Mouse (Mus musculus): Measurements from ENCODE around the gene Bdh2. TPM values are rescaled to one million over a fixed set of nuclear protein-coding genes. Genes with fewer than 3 reads are reported as not detected.

Bdh2 gene
- total and polyA plus RNA-seq, 2 experiments from 2014 or later = 3.1 to 8.3 TPM

DNA sequence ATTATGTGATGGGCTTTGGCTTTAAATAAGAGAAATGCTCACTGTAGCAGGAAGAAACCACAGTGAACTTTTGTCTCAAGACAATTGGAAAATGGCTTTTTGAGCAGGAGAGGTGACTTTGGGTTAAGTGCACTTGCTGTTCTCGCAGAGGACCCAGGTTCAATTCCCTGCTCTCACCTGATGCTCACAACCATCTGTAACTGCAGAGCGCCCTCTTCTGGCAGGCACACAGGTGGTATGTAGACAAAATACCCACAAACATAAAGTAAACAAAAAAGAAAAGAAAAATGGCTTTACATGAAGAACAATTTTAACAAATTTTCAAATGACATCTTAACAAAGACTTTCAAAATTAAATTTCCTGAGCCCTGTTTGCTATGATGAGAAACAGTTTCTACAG is 46.6 kb downstream of the Bdh2 start:
- 59% methylated on average over 2 of the region's 2 CpGs for WGBS
- Histone ChIP-seq H3K4me3 (ENCODE audit: low read length) (no peak overlapping the region), H3K9ac (replicated peaks; ENCODE audit: low read length) (no peak overlapping the region), H3K9me3 (ENCODE audit: low read length) (no peaks in the 10 kb centered on the region), H3K4me1 (ENCODE audit: insufficient read depth, low read length) (no peaks in the 10 kb centered on the region), H3K4me2 (ENCODE audit: low read depth, low read length) (no peak overlapping the region), H3K27ac (no peak overlapping the region), H3K36me3 (ENCODE audit: insufficient read depth, low read length) (no peaks in the 10 kb centered on the region), H3K27me3 (ENCODE audit: insufficient read depth, low read length) (no peaks in the 10 kb centered on the region)
- DNase-seq (ENCODE audit: low spot score) (no peak), ATAC-seq (no peak)
- 0 out of 2 replicates have a peak, but pooled peaks have one; percentile 19 for TF ChIP-seq CTCF (IDR thresholded peaks at IDR 0.05; ENCODE audit: low read depth)

DNA sequence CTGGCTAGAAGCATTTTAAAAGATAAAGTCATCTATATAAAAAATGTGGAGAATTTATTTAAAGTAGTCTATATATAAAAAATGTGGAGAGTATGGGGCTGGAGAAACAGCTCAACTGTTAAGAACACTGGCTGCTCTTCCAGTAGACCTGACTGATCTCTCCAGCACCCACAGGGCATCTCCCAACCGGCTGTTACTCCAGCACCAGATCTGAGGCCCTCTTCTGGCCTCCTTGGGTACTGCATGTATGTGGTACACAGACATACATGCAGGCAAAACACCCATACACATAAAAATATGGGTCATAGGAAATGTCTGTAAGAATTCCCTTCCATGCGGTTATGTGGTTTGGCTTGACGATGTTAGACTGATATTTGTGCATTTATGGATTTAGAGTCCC is 47.5 kb downstream of the Bdh2 start:
- no peak overlapping the region for H3K4me2 ChIP-seq (ENCODE audit: low read depth, low read length)
- 45% methylated on average over 3 of the region's 3 CpGs for WGBS

DNA sequence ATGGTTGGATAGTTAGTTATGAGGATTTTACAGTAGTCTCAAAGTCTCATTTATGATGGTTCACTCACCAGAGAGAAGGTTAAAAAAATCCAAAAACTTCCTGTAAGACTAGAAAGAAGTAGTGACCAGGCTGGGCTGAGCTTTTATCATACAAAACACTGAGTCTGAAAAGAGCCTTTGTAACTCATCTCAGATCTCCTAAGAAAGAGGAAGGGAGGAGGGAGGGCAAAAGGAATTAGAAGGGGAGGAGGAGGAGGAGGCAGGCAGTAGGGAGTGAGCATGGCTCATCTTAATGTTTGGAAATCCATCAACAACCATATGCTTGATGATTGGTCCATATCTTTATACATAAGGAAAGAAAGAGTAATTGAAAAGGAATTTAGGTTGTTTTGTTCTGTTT is 51.7 kb downstream of the Bdh2 start:
- no peak overlapping the region for H3K4me2 ChIP-seq (ENCODE audit: low read depth, low read length)
- no peak for TF ChIP-seq CTCF (IDR thresholded peaks at IDR 0.05; ENCODE audit: low read depth)
- H3K4me1 ChIP-seq (ENCODE audit: insufficient read depth, low read length) = no peaks in the 10 kb centered on the region
- no peaks in the 10 kb centered on the region for H3K36me3 ChIP-seq (ENCODE audit: insufficient read depth, low read length)
- H3K9me3 ChIP-seq (ENCODE audit: low read length) = no peaks in the 10 kb centered on the region
- H3K9ac ChIP-seq (replicated peaks; ENCODE audit: low read length) = no peak overlapping the region
- H3K4me3 ChIP-seq (ENCODE audit: low read length) = no peak overlapping the region
- DNase-seq (ENCODE audit: low spot score) (no peak), ATAC-seq (no peak)
- H3K27me3 ChIP-seq (ENCODE audit: insufficient read depth, low read length) = no peaks in the 10 kb centered on the region
- H3K27ac ChIP-seq = no peak overlapping the region

More for the DNA sequence above, 47.5 kb downstream of the Bdh2 start:
- H3K4me3 ChIP-seq (ENCODE audit: low read length) = no peak overlapping the region
- no peaks in the 10 kb centered on the region for H3K36me3 ChIP-seq (ENCODE audit: insufficient read depth, low read length)
- no peaks in the 10 kb centered on the region for H3K9me3 ChIP-seq (ENCODE audit: low read length)
- H3K27me3 ChIP-seq (ENCODE audit: insufficient read depth, low read length) = no peaks in the 10 kb centered on the region
- DNase-seq (ENCODE audit: low spot score) = peak; percentile 50
- no peak overlapping the region for H3K27ac ChIP-seq
- TF ChIP-seq CTCF (IDR thresholded peaks at IDR 0.05; ENCODE audit: low read depth) = peak; percentile 67
- no peak for ATAC-seq
- H3K4me1 ChIP-seq (ENCODE audit: insufficient read depth, low read length) = no peaks in the 10 kb centered on the region
- no peak overlapping the region for H3K9ac ChIP-seq (replicated peaks; ENCODE audit: low read length)

DNA sequence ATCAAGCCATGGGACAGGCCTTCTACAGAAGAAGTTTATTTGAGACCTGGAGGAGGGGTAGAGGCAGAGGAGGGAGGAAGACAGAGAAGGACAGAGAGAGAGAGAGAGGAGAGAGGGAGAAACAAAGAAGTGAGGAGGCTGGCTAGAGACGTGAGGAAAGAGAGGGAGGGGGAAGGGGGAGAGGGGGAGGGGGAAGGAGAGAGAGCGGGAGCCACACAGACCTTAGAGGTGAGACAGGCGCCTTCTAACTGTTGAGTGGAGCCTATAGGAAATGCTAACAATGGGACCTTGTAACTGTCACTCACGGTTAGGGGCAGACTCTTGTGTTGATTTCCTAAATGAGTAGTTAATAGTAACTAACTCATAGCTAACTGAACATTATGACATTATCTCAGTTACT is 52.7 kb downstream of the Bdh2 start:
- no peak overlapping the region for H3K4me2 ChIP-seq (ENCODE audit: low read depth, low read length)
- no peaks in the 10 kb centered on the region for H3K4me1 ChIP-seq (ENCODE audit: insufficient read depth, low read length)
- H3K9me3 ChIP-seq (ENCODE audit: low read length) = no peaks in the 10 kb centered on the region
- 41% methylated on average over 4 of the region's 4 CpGs for WGBS
- ATAC-seq = no peak
- TF ChIP-seq CTCF (IDR thresholded peaks at IDR 0.05; ENCODE audit: low read depth) = no peak
- H3K4me3 ChIP-seq (ENCODE audit: low read length) = no peak overlapping the region
- no peaks in the 10 kb centered on the region for H3K27me3 ChIP-seq (ENCODE audit: insufficient read depth, low read length)
- H3K9ac ChIP-seq (replicated peaks; ENCODE audit: low read length) = no peak overlapping the region
- no peaks in the 10 kb centered on the region for H3K36me3 ChIP-seq (ENCODE audit: insufficient read depth, low read length)
- no peak for DNase-seq (ENCODE audit: low spot score)
- H3K27ac ChIP-seq = no peak overlapping the region

DNA sequence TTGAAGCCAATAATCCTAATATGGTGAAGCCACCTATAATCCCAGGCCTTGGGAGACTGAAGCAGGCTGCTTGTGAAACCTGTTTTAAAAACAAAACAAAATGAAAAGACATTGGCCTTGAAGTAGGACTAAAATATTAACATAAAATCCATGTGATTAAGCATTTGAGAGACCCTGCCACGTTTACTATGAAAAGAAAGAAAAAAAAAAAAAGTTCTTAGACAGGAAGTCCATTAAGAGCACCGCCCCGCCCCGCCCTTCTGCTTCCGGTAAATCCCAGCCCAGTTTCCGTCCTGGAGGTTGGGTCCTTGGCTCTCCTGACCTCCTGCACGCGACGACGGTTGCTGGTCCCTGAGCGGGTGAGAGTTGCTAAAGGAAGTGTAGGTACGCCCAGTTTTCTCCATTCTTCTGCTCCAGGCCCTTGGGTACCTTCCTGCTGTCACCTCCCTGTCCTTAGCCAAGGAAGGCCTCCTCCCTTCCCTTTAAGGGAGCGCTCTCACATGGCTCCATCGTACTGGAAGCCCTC is 66.8 kb downstream of the Bdh2 start, which contains the start of gene Slc9b1:
TSS of gene Slc9b1 (plus strand) at position 291 of the 526 bp plus-strand sequence.
- H3K27me3 ChIP-seq (ENCODE audit: insufficient read depth, low read length) = no peaks in the 10 kb centered on the region

DNA sequence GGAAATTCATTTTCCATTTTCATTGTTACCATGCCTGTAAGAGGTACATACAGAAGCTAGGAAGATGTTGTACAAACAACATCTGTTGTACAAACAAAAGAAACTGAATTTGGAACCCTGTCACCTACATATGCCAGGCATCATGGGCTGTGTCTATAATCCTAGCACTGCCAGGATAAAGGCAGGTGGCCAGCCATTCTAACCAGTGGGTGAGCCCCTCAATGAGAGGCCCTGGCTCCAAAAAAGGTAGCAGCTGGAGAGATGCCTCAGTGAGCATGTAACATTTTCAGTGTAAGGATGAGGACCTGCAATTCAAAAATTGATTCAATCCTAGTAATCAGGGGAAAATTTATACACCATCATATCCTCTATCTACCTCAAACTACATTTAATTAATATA is 68.0 kb downstream of the Bdh2 start:
- no peak for TF ChIP-seq CTCF (IDR thresholded peaks at IDR 0.05; ENCODE audit: low read depth)
- Histone ChIP-seq H3K4me1 (ENCODE audit: insufficient read depth, low read length) (no peaks in the 10 kb centered on the region), H3K4me3 (ENCODE audit: low read length) (no peak overlapping the region), H3K4me2 (ENCODE audit: low read depth, low read length) (no peak overlapping the region), H3K36me3 (ENCODE audit: insufficient read depth, low read length) (no peaks in the 10 kb centered on the region), H3K9me3 (ENCODE audit: low read length) (no peaks in the 10 kb centered on the region), H3K9ac (replicated peaks; ENCODE audit: low read length) (no peak overlapping the region), H3K27ac (no peak overlapping the region), H3K27me3 (ENCODE audit: insufficient read depth, low read length) (no peaks in the 10 kb centered on the region)
- DNase-seq (ENCODE audit: low spot score) (peak; percentile 18), ATAC-seq (peak; percentile 64; the same call in 1 of the 2 replicates)

More for the DNA sequence above, 66.8 kb downstream of the Bdh2 start, which contains the start of gene Slc9b1:
- no peak for TF ChIP-seq CTCF (IDR thresholded peaks at IDR 0.05; ENCODE audit: low read depth)
- DNase-seq (ENCODE audit: low spot score) (no peak), ATAC-seq (no peak)
- no peaks in the 10 kb centered on the region for H3K4me1 ChIP-seq (ENCODE audit: insufficient read depth, low read length)
- 82% methylated on average over 14 of the region's 14 CpGs for WGBS
- no peak within 1 kb of the TSS for H3K9ac ChIP-seq (replicated peaks; ENCODE audit: low read length)
- H3K4me3 ChIP-seq (ENCODE audit: low read length) = no peak within 1 kb of the TSS
- H3K27ac ChIP-seq = no peak within 1 kb of the TSS
- no peak within 1 kb of the TSS for H3K4me2 ChIP-seq (ENCODE audit: low read depth, low read length)
- H3K9me3 ChIP-seq (ENCODE audit: low read length) = no peaks in the 10 kb centered on the region
- H3K36me3 ChIP-seq (ENCODE audit: insufficient read depth, low read length) = no peaks in the 10 kb centered on the region

DNA sequence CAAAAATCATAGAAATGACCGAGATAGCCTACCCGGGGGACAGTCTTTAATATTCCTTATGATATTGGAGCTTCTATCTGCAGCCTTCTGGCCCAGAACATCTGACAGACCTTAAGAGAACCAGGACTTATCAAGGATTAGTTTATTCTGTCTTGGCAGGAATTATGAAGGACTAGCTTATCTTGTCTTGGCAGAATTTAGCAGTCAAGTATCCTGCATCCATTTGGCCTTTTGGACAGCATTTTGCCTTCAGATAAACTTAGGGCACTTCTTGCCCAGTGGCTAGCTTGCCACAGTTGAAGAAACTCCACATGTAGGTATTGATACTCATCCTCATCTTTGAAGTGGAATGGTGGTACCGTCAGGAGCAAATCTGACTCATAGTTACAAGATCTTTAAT is 70.8 kb downstream of the Bdh2 start:
- H3K9me3 ChIP-seq (ENCODE audit: low read length) = no peaks in the 10 kb centered on the region
- TF ChIP-seq CTCF (IDR thresholded peaks at IDR 0.05; ENCODE audit: low read depth) = no peak
- H3K9ac ChIP-seq (replicated peaks; ENCODE audit: low read length) = no peak overlapping the region
- DNase-seq (ENCODE audit: low spot score) (no peak), ATAC-seq (no peak)
- H3K4me3 ChIP-seq (ENCODE audit: low read length) = no peak overlapping the region
- WGBS = 91% methylated on average over 3 of the region's 3 CpGs
- no peaks in the 10 kb centered on the region for H3K36me3 ChIP-seq (ENCODE audit: insufficient read depth, low read length)
- no peaks in the 10 kb centered on the region for H3K4me1 ChIP-seq (ENCODE audit: insufficient read depth, low read length)
- H3K27ac ChIP-seq = no peak overlapping the region
- no peaks in the 10 kb centered on the region for H3K27me3 ChIP-seq (ENCODE audit: insufficient read depth, low read length)
- H3K4me2 ChIP-seq (ENCODE audit: low read depth, low read length) = no peak overlapping the region

Other genes starting within 250 kb of the Bdh2 start
- 3.6 and 7.1 TPM in 2 replicates for gene Cenpe, start 68.7 kb upstream of the Bdh2 start, total RNA-seq (2014; rRNA removed)
- 3.9 and 4.5 TPM in 2 replicates for gene Cenpe, start 68.7 kb upstream of the Bdh2 start, polyA plus RNA-seq (2015; fragmentation: Nextera tagmentation; extraction: Ambion mirVana)
- gene Slc9b2, start 26.5 kb downstream of the Bdh2 start, total RNA-seq (2014; rRNA removed) = 0.50 and 3.0 TPM in 2 replicates
- 1.9 and 2.3 TPM in 2 replicates for gene Slc9b2, start 26.5 kb downstream of the Bdh2 start, polyA plus RNA-seq (2015; fragmentation: Nextera tagmentation; extraction: Ambion mirVana)
- gene Slc9b1, start 66.8 kb downstream of the Bdh2 start, total RNA-seq (2014; rRNA removed) = not detected in 2 replicates
- gene Slc9b1, start 66.8 kb downstream of the Bdh2 start, polyA plus RNA-seq (2015; fragmentation: Nextera tagmentation; extraction: Ambion mirVana) = 0.33 TPM in 1 of 2 replicates, not detected in the other
- 21.2 and 21.7 TPM in 2 replicates for gene Cisd2, start 142.7 kb downstream of the Bdh2 start, total RNA-seq (2014; rRNA removed)
- gene Cisd2, start 142.7 kb downstream of the Bdh2 start, polyA plus RNA-seq (2015; fragmentation: Nextera tagmentation; extraction: Ambion mirVana) = 46.2 and 46.4 TPM in 2 replicates
- gene Ube2d3, start 156.9 kb downstream of the Bdh2 start, total RNA-seq (2014; rRNA removed) = 581 and 632 TPM in 2 replicates
- gene Ube2d3, start 156.9 kb downstream of the Bdh2 start, polyA plus RNA-seq (2015; fragmentation: Nextera tagmentation; extraction: Ambion mirVana) = 321 and 336 TPM in 2 replicates
- gene Manba, start 204.4 kb downstream of the Bdh2 start, total RNA-seq (2014; rRNA removed) = 10.2 and 10.7 TPM in 2 replicates
- gene Manba, start 204.4 kb downstream of the Bdh2 start, polyA plus RNA-seq (2015; fragmentation: Nextera tagmentation; extraction: Ambion mirVana) = 7.0 and 7.7 TPM in 2 replicates